Mouse (Mus musculus): ENCODE results near the gene Vars.
"Not testable (repeated sequence)": the region's sequence is repeated elsewhere in the genome, so short reads cannot be mapped to it uniquely, and the experiment has no call there.

Gene Vars

DNA sequence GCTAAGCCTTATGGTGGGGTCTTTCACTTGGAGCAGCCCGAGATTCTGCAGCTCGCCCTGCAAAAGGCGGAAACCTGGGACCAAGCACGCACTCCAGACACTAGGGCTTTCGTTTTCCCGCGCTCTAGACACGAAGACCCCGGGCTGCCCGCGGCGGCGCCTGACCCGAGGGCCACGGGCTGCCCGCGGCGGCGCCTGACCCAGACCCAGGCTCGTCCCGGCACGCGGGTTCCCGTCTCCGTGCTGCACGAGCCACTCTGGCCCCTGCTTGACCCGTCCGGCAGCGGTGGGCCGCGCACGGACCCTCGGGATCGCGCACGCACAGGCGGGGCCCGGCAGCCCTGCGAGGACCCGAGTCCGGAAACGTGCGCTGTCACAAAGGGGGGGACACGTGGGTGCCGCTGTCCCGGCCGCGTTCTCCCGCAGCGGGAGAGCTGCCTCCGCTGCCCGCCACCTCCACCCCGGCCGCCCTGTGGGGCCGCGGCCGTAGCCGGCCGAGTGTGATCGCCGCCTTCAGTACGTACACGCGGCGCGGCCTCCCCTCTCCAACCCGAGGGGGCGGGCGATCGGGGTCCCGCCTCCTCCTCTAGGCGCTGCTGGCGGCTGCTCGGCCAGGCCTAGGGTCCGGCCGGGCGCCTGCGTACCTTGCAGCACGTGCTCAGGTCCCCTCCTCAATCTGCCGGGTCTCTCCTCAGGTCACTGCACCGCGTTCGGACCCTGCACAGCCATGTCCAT, at the start of gene Vars:
TSS of gene Vars (plus strand) at position 271 of the 735 bp plus-strand sequence.
- peak; percentile 77 for DNase-seq (ENCODE audit: low read depth, low spot score)

DNA sequence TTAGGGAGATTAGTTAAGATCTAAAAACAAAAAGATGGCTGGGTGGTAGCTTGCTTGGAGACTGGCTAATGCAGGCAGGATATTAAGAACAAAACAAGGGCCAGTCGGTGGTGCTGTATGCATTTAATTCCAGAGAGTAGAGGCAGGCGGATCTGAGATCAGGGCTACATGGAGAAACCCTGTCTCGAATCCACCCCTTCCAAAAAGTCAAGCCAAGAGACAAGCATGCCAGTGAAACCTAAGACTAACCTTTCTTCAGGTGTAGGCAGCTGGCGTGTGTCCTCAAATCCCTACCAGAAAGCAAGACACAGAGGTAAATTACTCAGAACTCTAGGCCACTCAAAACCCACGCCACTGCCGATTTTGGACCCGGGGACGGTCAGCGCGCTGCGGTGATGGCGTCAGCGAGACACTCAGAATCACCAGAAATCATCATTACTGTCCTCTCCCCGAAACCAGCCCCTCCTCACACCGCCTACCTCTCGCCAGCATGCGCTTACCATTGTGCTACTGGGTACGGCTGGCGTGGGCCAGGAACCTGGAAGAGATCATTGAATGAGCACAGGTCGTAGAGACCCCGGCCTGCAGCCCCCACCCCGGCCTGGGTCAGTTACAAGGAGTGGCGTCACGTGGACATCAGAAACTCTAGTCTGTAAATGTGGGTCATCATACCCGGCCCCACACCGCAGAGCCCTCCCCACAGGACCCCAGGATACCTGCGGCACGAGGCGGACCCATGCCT, 49.0 kb upstream of the Vars start:
- no peak for DNase-seq (ENCODE audit: low read depth, low spot score)

DNA sequence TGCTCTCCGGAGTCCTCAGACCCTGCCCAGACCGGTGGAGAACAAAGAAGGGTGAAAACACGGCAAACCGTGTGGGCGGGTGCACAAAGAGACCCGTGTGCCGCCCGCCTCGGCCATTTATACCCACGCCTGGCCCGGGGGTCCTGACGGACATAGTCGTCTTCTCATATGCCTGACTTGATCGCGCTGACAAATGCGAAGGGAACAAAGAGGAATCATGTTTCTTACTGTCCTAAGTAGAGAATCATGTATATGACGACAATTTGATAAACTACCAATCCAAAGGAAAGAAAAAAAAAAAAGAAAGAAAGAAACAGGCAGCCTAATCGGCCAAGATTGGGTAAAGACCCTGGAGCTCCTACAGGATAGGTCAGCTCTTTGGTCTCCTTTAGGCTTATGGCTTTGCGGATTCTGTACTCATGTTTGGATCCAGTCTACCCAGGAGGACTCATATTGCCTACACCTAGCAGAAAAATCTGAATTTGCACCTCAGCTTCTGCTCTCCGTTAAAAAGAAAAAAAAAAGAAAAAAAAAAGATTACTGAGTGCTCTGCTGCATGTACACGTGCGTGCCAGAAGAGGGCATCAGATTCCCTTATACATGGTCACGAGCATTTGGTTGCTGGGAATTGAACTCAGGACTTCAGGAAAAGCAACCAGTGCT, 48.3 kb upstream of the Vars start:
- DNase-seq (ENCODE audit: low read depth, low spot score), result peak; percentile 83

DNA sequence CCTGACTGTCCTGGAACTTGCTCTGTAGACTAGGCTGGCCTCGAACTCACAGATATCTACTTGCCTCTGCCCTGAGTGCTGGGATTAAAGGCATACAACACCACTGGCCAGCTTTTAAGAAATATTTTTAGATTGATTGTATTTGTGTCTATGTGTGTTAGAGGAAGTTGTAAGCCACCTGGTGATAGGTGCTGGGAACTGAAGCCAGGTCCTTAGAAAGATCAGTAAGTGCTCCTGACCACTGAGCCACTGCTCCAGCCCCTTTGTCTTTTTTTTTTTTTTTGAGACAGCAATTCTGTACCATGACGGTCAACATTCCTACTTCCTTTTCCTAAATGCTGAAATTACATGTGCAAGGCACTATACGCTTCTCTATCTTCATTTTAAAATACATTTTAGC, 47.5 kb upstream of the Vars start:
- DNase-seq (ENCODE audit: low read depth, low spot score), result no peak

DNA sequence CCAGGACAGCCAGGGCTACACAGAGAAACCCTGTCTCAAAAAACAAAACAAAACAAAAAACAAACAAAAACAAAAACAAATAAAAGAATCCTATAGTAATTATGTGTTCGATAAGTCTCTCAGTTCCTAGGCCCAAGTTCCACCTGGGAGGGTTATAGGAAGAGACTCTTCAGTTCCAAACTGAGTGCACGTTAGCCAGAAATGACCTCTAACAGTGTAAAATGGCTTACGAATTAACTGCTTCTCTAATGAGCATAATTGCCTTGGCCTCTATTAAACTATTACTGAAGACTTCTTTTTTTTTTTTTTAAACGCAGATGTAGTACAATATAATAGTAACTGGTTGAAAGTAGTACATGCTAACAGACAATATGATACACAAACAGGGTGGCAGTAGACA, 46.9 kb upstream of the Vars start:
- no peak for DNase-seq (ENCODE audit: low read depth, low spot score)

DNA sequence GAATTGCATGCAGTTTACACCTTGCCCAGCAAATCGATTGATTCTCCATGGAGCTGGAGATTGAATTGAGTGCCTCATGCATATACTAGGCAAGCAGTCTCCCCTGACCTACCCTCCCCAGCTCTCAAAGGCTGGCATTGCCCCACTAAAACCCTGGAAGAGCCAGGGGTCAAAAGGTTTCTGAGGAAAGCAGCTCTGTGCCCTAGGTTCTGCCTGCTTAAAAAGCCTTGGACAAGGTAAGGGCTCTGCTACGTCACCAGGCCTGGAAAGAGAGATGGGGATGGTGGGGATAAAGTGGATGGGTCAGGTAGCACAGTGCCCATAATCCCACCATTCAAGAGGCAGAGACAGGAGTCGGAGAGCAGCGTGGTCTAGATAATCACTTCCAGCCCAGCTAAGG, 46.0 kb upstream of the Vars start:
- no peak for DNase-seq (ENCODE audit: low read depth, low spot score)

DNA sequence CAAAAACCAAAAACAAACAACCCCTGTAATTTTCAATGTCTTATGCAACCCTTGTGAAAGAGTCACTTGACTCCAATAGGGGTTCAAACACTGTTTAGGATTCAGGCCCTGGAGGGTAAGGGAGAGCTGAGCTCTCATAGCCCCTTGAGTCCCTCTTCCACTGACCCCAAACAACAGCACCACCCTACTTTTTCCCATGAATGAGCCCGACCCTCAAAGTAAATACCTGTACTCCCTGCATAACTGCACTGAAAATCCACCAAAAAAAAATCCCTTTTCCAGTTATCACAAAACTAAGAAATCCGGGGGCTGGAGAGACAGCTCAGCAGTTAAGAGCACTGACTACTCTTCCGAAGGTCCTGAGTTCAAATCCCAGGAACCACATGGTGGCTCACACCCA, 44.9 kb upstream of the Vars start:
- DNase-seq (ENCODE audit: low read depth, low spot score), result no peak

DNA sequence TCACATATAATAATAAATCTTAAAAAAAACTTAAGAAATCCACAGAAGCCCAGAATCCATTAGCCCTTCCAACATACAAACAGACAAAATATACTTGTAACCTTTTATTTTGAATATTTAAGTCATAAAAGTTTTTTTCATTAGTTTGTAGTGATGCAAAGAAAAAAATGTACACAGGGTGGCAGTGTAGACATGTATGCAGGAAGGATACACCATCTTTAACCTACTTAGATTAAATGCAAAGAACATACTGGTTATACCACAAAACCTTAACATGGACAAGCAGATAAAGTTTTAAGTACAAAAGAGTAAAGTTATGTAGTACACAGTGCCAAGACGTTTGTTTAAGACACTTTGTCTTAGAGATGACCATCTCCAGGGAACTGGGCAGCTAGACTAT, 44.4 kb upstream of the Vars start:
- DNase-seq (ENCODE audit: low read depth, low spot score), result no peak

DNA sequence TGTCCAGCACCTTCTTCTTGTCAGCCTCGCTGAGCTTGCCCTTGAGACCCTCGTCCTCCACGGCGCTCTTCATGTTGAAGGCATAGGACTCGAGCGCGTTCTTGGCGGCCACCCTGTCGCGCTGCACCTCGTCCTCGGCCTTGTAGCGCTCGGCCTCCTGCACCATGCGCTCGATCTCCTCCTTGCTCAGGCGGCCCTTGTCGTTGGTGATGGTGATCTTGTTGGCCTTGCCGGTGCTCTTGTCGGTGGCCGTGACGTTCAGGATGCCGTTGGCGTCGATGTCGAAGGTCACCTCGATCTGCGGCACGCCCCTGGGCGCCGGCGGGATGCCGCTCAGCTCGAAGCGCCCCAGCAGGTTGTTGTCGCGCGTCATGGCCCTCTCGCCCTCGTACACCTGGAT, 43.5 kb upstream of the Vars start:
- not testable (repeated sequence) for DNase-seq (ENCODE audit: low read depth, low spot score)

DNA sequence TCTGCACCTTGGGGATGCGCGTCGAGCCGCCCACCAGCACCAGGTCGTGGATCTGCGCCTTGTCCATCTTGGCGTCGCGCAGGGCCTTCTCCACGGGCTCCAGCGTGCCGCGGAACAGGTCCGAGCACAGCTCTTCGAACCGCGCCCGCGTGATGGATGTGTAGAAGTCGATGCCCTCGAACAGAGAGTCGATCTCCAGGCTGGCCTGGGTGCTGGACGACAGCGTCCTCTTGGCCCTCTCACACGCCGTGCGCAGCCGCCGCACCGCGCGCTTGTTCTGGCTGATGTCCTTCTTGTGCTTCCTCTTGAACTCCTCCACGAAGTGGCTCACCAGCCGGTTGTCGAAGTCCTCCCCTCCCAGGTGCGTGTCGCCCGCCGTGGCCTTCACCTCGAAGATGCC, 42.8 kb upstream of the Vars start:
- DNase-seq (ENCODE audit: low read depth, low spot score), result not testable (repeated sequence)

DNA sequence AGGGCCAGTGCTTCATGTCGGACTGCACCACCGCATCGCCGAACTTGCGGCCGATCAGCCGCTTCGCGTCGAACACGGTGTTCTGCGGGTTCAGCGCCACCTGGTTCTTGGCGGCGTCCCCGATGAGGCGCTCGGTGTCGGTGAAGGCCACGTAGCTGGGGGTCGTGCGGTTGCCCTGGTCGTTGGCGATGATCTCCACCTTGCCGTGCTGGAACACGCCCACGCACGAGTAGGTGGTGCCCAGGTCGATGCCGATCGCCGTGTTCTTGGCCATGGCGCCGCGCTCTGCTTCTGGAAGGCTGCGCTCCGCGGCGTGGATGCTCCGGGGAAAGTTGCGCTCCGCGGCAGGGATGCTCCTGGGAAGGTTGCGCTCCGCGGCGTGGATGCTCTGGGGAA, 42.1 kb upstream of the Vars start:
- not testable (repeated sequence) for DNase-seq (ENCODE audit: low read depth, low spot score)

DNA sequence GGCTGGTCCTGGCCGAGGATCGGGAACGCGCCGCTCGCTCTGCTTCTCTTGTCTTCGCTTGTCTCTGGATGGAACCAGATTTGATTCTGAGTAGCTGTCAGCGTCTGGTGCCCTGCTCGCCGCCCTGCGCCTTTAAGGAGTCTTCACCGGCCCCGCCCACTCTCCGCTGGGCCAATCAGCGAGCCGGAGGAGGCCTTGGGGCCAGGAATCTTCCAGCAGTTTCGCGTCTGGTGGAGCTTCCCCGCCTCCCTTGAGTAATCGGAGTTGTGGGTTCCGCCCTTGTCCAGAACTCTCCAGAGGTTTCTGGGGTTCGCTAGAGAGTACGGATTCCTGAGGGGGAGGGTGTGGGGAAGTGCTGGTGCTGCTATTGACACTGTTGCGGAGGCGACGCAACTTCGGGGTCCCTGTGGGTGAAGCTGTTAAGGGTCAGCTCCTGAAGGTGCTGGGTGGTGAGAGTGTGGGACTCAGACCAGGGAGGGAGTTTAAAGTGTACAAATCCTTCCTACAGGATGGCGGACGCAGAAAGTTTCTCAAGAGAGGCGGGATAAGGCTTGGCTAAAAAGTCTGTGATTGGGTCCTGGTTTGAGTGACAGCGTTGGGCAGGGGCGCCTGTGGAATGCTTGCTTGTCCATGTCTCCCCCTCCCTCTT, 41.5 kb upstream of the Vars start, which contains the start of gene Hspa1b:
TSS of gene Hspa1b (minus strand) at position 109 of the 649 bp plus-strand sequence.
- not testable (repeated sequence) for DNase-seq (ENCODE audit: low read depth, low spot score)

DNA sequence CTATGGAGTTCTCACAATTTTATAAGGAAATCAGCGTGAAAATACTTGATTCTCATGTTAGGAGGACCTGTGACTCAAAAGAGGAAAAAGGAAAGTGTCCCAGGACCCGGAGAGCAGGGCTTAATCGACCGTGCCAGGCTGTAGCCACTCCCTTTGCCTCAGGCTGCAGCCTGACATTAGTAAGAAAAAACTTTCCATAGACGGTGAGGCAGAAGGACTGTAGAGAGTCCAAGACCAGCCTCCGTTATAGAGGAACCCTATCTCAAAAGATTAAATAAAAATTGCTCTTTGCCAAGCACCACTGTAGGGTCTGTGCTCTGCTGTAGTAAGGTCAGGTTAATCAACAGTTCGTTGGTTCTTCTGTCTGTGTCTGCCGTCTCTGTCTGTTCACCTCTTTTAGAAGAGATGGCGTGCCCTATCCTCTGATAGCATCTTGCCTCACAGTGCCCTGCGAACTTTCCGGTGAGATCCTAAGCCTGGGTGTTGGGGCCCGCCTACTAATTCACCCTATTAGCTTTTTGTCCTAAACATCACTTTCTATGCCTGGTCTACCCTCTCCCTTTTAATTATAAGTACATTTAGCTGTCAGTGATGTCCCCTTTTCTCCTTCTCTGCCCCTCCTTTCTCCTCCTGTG, 40.8 kb upstream of the Vars start:
- no peak for DNase-seq (ENCODE audit: low read depth, low spot score)

DNA sequence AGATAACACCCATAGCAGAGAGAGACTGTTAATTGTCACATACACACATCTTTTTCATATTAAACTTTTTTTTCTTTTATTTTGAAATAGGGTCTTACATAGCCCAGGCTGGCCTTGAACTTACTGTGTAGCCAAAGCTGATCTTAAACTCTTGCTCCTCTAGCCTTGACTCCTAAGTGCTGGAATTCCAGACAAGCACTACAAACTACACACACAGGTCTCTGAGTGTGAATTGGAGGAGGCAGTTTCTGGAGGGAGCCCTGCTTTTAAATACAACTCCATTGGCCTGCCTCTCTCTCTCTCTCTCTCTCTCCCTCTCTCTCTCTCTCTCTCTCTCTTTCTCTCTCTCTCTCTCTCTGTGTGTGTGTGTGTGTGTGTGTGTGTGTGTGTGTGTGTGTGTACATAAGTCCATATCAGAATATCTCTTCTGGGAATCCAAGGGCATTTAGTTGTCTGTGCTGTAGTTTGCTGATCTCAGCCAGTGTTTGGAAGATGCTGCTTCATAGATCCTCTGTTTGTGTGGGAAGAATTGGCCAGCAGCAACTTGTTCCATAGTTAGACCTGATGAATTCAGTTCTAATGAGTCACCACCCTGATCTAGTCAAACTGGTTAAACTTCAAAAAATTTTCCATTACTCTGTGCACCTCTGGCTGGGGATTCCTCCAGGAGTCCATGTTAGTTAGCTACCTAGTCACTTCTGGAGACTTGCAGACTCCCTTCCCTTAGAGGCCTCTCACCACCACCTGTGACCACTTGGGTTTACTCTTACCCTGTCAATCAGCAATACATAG, 39.9 kb upstream of the Vars start:
- no peak for DNase-seq (ENCODE audit: low read depth, low spot score)

DNA sequence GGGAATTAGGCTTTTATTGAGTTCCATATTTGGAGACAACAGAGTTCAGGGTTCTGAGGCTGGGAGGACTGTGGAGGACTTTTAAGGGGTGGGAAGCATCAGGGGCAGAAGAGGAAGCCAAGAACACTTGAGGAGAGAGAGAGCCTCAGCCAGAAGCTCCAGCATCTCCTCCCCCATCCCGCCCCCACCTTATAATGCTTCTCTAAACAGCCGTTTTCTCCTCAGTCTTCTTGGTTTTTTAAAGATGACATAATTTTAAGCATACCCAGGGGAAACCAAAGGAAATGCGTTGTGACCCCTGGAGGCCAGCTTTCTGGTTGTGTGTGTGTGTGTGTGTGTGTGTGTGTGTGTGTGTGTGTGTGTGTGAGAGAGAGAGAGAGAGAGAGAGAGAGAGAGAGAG, 38.7 kb upstream of the Vars start:
- no peak for DNase-seq (ENCODE audit: low read depth, low spot score)

DNA sequence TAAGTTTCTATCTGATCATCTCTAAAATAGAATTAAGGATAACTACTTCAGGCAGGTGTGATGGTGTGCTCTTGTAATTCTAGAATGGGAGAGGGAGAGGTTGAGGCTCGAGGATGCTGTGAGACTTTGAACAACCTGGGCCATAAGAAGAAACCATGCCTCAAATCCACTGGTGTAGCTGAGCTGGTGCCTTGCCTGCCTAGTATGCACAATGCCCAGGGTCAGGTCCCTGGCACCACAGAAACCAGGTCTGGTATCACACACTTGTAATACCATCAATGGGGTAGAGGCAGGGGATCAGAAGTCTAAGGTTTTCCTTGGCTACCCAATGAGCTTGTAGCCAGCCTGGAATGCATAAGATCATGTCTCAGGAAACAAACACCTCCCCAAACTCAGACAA, 37.9 kb upstream of the Vars start:
- no peak for DNase-seq (ENCODE audit: low read depth, low spot score)

DNA sequence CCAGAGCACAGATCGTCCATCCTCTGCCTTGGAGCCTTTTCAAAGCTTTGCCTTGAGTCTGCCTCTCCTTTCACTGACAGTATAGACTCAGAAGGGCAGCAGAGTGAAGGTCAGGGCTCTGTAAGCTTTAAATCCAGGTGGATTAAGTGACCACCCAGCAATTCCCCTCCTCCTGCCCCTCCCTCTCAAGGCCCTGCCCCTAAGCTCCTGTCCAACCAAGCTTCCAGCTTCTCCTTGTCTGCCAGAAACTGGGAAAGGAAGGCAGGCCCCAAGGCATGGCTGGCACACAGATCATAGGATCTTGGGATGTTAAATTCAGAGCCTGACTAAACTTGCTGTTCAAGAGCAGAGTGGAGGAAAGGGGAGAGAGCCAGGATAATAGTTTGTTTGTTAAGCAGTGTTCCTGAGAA, 36.1 kb upstream of the Vars start:
- no peak for DNase-seq (ENCODE audit: low read depth, low spot score)

DNA sequence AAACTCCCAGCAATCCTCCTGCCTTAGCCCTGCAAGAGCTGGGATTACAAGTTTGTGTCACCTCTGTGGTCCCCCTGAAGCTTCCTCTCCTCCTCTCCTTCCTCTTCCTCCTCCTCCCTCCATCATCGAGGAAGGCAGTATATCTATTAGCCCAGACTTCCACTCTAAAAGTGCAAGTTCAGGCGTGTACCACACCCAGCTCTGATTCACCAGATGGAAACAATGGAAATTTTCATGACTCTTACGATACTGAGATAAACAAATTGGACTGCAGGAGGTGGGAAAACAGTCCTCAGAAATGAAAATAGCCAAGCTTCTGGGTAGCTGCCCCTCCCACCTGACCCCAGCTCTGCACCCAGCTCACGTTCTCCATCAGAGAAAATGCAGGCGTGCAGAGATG, 35.2 kb upstream of the Vars start:
- no peak for DNase-seq (ENCODE audit: low read depth, low spot score)

DNA sequence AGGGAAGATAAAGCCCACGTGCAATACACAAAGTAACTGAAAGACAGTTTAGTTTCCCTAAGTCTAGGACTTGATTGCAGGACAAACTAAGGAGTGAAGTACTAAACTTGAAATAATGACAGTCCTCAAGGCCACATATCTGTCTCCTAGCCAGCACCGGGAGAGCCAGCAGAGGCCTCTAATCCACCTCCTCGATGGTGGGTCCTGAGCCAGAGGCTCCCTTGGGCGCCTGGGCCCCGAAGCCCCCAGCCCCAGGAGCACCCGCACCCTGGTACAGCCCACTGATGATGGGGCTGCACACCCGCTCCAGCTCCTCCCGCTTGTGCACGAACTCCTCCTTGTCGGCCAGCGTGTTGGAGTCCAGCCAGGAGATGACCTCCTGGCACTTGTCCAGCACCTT, 31.0 kb upstream of the Vars start, which contains the start of gene Gm20481:
TSS of gene Gm20481 (plus strand) at position 91 of the 400 bp plus-strand sequence.
- DNase-seq (ENCODE audit: low read depth, low spot score), result not testable (repeated sequence)

DNA sequence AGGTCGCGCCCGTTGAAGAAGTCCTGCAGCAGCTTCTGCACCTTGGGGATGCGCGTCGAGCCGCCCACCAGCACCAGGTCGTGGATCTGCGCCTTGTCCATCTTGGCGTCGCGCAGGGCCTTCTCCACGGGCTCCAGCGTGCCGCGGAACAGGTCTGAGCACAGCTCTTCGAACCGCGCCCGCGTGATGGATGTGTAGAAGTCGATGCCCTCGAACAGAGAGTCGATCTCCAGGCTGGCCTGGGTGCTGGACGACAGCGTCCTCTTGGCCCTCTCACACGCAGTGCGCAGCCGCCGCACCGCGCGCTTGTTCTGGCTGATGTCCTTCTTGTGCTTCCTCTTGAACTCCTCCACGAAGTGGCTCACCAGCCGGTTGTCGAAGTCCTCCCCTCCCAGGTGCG, 29.9 kb upstream of the Vars start:
- not testable (repeated sequence) for DNase-seq (ENCODE audit: low read depth, low spot score)

DNA sequence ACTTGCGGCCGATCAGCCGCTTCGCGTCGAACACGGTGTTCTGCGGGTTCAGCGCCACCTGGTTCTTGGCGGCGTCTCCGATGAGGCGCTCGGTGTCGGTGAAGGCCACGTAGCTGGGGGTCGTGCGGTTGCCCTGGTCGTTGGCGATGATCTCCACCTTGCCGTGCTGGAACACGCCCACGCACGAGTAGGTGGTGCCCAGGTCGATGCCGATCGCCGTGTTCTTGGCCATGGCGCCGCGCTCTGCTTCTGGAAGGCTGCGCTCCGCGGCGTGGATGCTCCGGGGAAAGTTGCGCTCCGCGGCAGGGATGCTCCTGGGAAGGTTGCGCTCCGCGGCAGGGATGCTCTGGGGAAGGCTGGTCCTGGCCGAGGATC, 29.1 kb upstream of the Vars start:
- not testable (repeated sequence) for DNase-seq (ENCODE audit: low read depth, low spot score)

Measured in retina, postnatal 7 days (tissue).